Mouse (Mus musculus) lung, adult 2 months (tissue): ENCODE measurements around the gene Aldh1b1. TPM values are rescaled to one million over a fixed set of nuclear protein-coding genes. Genes with fewer than 3 reads are reported as not detected.

ENCODE experiments used
- DNase-seq: peaks from one replicate; pipeline ENCODE4 v3.0.0; 2022
- H3K4me1 ChIP-seq: fragments of 200-500 bp; 2 replicates; pipeline ENCODE4 v1.6.1; 2011; ENCODE audit warnings: low read length; ENCODE audit not compliant: control insufficient read depth, insufficient read depth
- H3K4me3 ChIP-seq: fragments of 200-500 bp; replicated peaks from 2 replicates; pipeline ENCODE3; 2011; ENCODE audit warnings: low read depth, mild to moderate bottlenecking, control low read depth, low read length; ENCODE audit errors: extremely low read depth
- CTCF ChIP-seq: fragments of 200-500 bp; IDR thresholded peaks from 2 replicates; pipeline ENCODE4 v1.5.1; 2011; ENCODE audit warnings: mild to moderate bottlenecking, low read length, control low read depth; ENCODE audit not compliant: insufficient read depth
- POLR2A ChIP-seq: fragments of 200-500 bp; IDR thresholded peaks from 2 replicates; pipeline ENCODE4 v1.6.1; 2011; ENCODE audit warnings: low read depth, mild to moderate bottlenecking, control low read depth, low read length, borderline replicate concordance; ENCODE audit errors: extremely low read depth
- WGBS: fragments of 180-500 bp; shearing (Covaris S2); methylation state at CpG from one replicate; pipeline ENCODE4 v1.1.7; 2018; 5-methylcytosine and 5-hydroxymethylcytosine counted together
- polyA plus RNA-seq: library from polyadenylated mRNA; depleted of rRNA; stranded (reverse); fragments of >200 nt; gene quantifications from 2 replicates; pipeline ENCODE4 v1.2.3, GENCODE M21; 2012; rRNA removed

The Aldh1b1 gene
- 3.1 and 3.9 TPM in 2 replicates for polyA plus RNA-seq

- peak; percentile 59 for DNase-seq
- WGBS: 2% methylated on average over 26 of the region's 26 CpGs
- Histone ChIP-seq H3K4me3 (peak within 1 kb of the TSS; percentile 62), H3K4me1 (peaks cover 2% of the 10 kb centered on the region; the same call in 1 of the 2 replicates)
- no peak for TF ChIP-seq CTCF
- TF ChIP-seq POLR2A: no peak
Measured at GRCm38 (mm10) chr4:45798964-45799363, at the start of gene Aldh1b1. Aldh1b1 (plus strand) TSS chr4:45799022.

GRCm38 (mm10) chr4:45749449-45749848 is 49.4 kb upstream of the Aldh1b1 start:
- no peak for TF ChIP-seq CTCF
- TF ChIP-seq POLR2A: no peak
- WGBS: 38% methylated on average over 10 of the region's 10 CpGs
- H3K4me1 ChIP-seq: peaks cover 3% of the 10 kb centered on the region; the same call in 1 of the 2 replicates
- peak overlapping the region; percentile 25 for H3K4me3 ChIP-seq
- no peak for DNase-seq

GRCm38 (mm10) chr4:45750477-45750876 is 48.3 kb upstream of the Aldh1b1 start:
- DNase-seq: no peak
- 85% methylated on average over 6 of the region's 6 CpGs for WGBS
- Histone ChIP-seq H3K4me1 (peaks cover 3% of the 10 kb centered on the region; the same call in 1 of the 2 replicates), H3K4me3 (no peak overlapping the region)
- TF ChIP-seq POLR2A: no peak
- no peak for TF ChIP-seq CTCF

- DNase-seq: no peak
- 45% methylated on average over 6 of the region's 6 CpGs for WGBS
- Histone ChIP-seq H3K4me1 (peaks cover 3% of the 10 kb centered on the region; the same call in 1 of the 2 replicates), H3K4me3 (no peak overlapping the region)
- TF ChIP-seq POLR2A: no peak
Measured at GRCm38 (mm10) chr4:45753211-45753809, 45.5 kb upstream of the Aldh1b1 start.

GRCm38 (mm10) chr4:45754171-45754570 is 44.7 kb upstream of the Aldh1b1 start:
- H3K4me3 ChIP-seq: no peak overlapping the region
- DNase-seq: no peak
- TF ChIP-seq CTCF: no peak
- no peak for TF ChIP-seq POLR2A
- H3K4me1 ChIP-seq: 0 out of 2 replicates have a peak, but pooled peaks cover under 1% of the 10 kb centered on the region
- 71% methylated on average over 4 of the region's 4 CpGs for WGBS

GRCm38 (mm10) chr4:45755097-45755496 is 43.7 kb upstream of the Aldh1b1 start:
- Histone ChIP-seq H3K4me3 (no peak overlapping the region), H3K4me1 (no peaks in the 10 kb centered on the region)
- TF ChIP-seq CTCF (no peak), POLR2A (no peak)
- WGBS: 74% methylated on average over 9 of the region's 9 CpGs
- DNase-seq: no peak

- H3K4me3 ChIP-seq: no peak overlapping the region
- TF ChIP-seq CTCF: no peak
- TF ChIP-seq POLR2A: no peak
- 60% methylated on average over 17 of the region's 17 CpGs for WGBS
- H3K4me1 ChIP-seq: no peaks in the 10 kb centered on the region
- DNase-seq: no peak
Measured at GRCm38 (mm10) chr4:45755881-45756280, 42.9 kb upstream of the Aldh1b1 start.

- Histone ChIP-seq H3K4me3 (no peak overlapping the region), H3K4me1 (no peaks in the 10 kb centered on the region)
- WGBS: 51% methylated on average over 5 of the region's 5 CpGs
- DNase-seq: no peak
- TF ChIP-seq CTCF (no peak), POLR2A (no peak)
Measured at GRCm38 (mm10) chr4:45757941-45758340, 40.9 kb upstream of the Aldh1b1 start.

GRCm38 (mm10) chr4:45759411-45759810 is 39.4 kb upstream of the Aldh1b1 start:
- no peak for DNase-seq
- Histone ChIP-seq H3K4me3 (no peak overlapping the region), H3K4me1 (peaks cover 3% of the 10 kb centered on the region)
- no peak for TF ChIP-seq CTCF
- no peak for TF ChIP-seq POLR2A
- 64% methylated on average over 8 of the region's 8 CpGs for WGBS

GRCm38 (mm10) chr4:45762600-45762999 is 36.2 kb upstream of the Aldh1b1 start:
- 86% methylated on average over 4 of the region's 4 CpGs for WGBS
- Histone ChIP-seq H3K4me1 (peaks cover 4% of the 10 kb centered on the region), H3K4me3 (no peak overlapping the region)
- DNase-seq: no peak
- TF ChIP-seq CTCF (no peak), POLR2A (no peak)
